Mouse (Mus musculus) heart, embryonic 13.5 days (tissue): ENCODE measurements around the gene Heatr5a. TPM values are rescaled to one million over a fixed set of nuclear protein-coding genes. Genes with fewer than 3 reads are reported as not detected.

Experiments used
- ATAC-seq: fragments of 200-750 bp; cut with Nextera tagmentation; 2 replicates; pipeline ENCODE4 v1.8.0; 2017; ENCODE audit warnings: moderate TSS enrichment; ENCODE audit not compliant: insufficient number of reproducible peaks, low FRiP score, low TSS enrichment; ENCODE audit errors: extremely low read depth
- H3K27ac ChIP-seq: fragments of 300-500 bp; sonication (generic); replicated peaks from 2 replicates; pipeline ENCODE4 v1.5.1; 2015; ENCODE audit warnings: moderate library complexity, mild to moderate bottlenecking, inconsistent platforms
- H3K27me3 ChIP-seq: fragments of 300-500 bp; sonication (generic); replicated peaks from 2 replicates; pipeline ENCODE4 v1.6.1; 2015; ENCODE audit warnings: mild to moderate bottlenecking, inconsistent platforms
- H3K36me3 ChIP-seq: fragments of 300-500 bp; sonication (generic); 2 replicates; pipeline ENCODE4 v1.6.1; 2015; ENCODE audit warnings: mild to moderate bottlenecking, inconsistent platforms
- H3K4me1 ChIP-seq: fragments of 300-500 bp; sonication (generic); 2 replicates; pipeline ENCODE4 v1.6.1; 2015; ENCODE audit warnings: inconsistent platforms
- H3K4me2 ChIP-seq: fragments of 300-500 bp; sonication (generic); 2 replicates; pipeline ENCODE4 v1.6.1; 2015; ENCODE audit warnings: inconsistent platforms, mild to moderate bottlenecking, moderate library complexity
- H3K4me3 ChIP-seq: fragments of 300-500 bp; sonication (generic); 2 replicates; pipeline ENCODE4 v1.5.1; 2015; ENCODE audit warnings: moderate library complexity, mild to moderate bottlenecking, inconsistent platforms
- H3K9ac ChIP-seq: fragments of 300-500 bp; sonication (generic); 2 replicates; pipeline ENCODE4 v1.6.1; 2015; ENCODE audit warnings: inconsistent platforms, mild to moderate bottlenecking, moderate library complexity
- H3K9me3 ChIP-seq: fragments of 300-500 bp; sonication (generic); 2 replicates; pipeline ENCODE4 v1.6.1; 2016; ENCODE audit warnings: inconsistent platforms
- WGBS: fragments of 180-500 bp; shearing (Covaris S2); methylation state at CpG from one replicate; pipeline ENCODE4 v1.1.7; 2015; ENCODE audit warnings: mixed read lengths; 5-methylcytosine and 5-hydroxymethylcytosine counted together
- polyA plus RNA-seq: library from polyadenylated mRNA; unstranded; fragments of >200 nt; fragmentation: Nextera tagmentation; extraction: Ambion mirVana; gene quantifications from 2 replicates; pipeline ENCODE4 v1.2.1, GENCODE M21; 2015

Heatr5a gene
- 7.5 and 7.6 TPM in 2 replicates for polyA plus RNA-seq

DNA sequence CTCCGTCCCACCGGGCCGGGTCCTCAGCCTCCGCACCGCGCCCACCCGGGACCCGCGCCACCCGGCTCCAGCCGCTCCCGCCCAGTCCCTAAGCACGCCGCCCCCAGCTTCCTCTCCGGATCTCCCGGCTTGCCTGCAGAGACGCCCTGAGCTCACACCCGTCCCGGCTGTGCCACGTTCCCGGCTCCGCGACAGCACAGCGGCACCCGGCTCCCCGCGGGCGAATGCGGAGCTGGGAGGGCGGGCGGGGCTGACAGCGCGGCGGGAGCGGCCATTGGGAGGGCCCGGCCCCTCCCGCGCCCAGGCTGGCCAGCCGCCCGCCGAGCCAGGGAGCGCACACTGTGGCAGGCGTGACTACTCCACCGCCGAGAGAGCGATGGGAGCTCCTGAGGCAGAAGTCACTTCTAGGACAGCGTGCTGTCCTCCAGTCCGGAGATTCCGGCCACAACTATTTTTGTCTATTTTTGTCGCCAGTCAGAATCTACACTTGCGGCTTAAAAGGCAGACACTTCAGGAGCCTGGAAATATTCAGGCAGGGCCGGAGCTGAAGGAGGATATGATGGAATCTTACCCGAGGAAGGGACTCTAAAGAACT lies at the start of gene Heatr5a:
Heatr5a (minus strand) TSS at position 252 of the 595 bp plus-strand sequence.
- Histone ChIP-seq H3K9me3 (no peaks in the 10 kb centered on the region), H3K9ac (peak within 1 kb of the TSS; percentile 95), H3K4me3 (peak within 1 kb of the TSS; percentile 85), H3K4me1 (peaks cover 17% of the 10 kb centered on the region), H3K4me2 (peak within 1 kb of the TSS; percentile 79), H3K27me3 (no peaks in the 10 kb centered on the region), H3K27ac (peak within 1 kb of the TSS; percentile 93), H3K36me3 (no peaks in the 10 kb centered on the region)
- under 1% methylated on average over 48 of the region's 53 CpGs for WGBS
- peak; percentile 88 for ATAC-seq

DNA sequence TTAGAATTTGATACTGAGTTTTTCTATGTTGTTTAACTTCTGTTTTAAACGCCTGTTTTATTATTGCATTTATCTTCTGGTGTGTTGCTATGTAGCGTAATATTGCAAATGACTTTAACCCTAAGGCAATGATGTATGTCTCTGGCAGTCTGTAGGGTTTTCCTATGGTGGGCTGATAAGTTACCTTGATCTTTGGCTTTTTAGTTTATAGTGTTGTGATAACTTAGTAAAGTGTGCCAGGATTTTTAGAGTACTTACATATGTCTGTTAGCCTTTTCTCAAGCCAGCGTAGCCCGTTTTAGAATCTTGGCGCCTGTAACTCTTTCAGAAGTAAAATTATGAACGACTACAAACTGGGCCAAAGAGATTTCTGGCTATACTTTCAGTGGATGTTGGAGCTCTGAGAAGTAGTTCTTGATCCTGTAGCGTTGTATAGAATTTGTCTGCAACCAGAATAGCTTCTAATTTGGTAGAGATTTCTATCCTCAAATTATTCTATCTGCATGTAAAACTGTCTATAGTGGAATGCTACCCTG lies 43.4 kb upstream of the Heatr5a start:
- ATAC-seq = no peak
- Histone ChIP-seq H3K27ac (no peak overlapping the region), H3K9ac (no peak overlapping the region), H3K4me2 (no peak overlapping the region), H3K36me3 (no peaks in the 10 kb centered on the region), H3K9me3 (no peaks in the 10 kb centered on the region), H3K4me3 (no peak overlapping the region), H3K4me1 (peaks cover 5% of the 10 kb centered on the region; the same call in 1 of the 2 replicates), H3K27me3 (no peaks in the 10 kb centered on the region)
- WGBS = 67% methylated on average over 7 of the region's 7 CpGs

DNA sequence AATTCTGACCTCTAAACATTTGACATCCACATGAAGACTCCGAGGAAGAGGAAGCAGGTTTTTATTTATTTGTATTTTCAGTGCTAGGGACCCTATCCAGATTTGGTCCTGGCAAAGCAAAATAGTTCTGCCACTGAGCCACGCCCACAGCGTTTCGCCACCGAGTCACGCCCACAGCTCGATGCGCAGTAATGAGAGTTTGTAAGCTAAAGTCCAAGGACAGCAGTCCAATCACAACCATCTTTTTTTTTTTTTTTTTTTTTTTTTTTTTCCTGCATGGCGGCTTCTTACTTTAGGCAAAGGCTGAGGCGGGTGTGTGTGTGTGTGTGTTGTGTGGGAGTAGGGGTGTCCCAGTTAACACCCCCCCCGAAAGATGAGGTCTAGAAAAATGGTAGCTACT lies 42.9 kb upstream of the Heatr5a start:
- Histone ChIP-seq H3K4me1 (peaks cover 5% of the 10 kb centered on the region; the same call in 1 of the 2 replicates), H3K4me2 (no peak overlapping the region), H3K4me3 (no peak overlapping the region), H3K27me3 (no peaks in the 10 kb centered on the region), H3K36me3 (no peaks in the 10 kb centered on the region), H3K9me3 (no peaks in the 10 kb centered on the region), H3K9ac (no peak overlapping the region), H3K27ac (no peak overlapping the region)
- ATAC-seq = no peak
- 77% methylated on average over 11 of the region's 11 CpGs for WGBS

DNA sequence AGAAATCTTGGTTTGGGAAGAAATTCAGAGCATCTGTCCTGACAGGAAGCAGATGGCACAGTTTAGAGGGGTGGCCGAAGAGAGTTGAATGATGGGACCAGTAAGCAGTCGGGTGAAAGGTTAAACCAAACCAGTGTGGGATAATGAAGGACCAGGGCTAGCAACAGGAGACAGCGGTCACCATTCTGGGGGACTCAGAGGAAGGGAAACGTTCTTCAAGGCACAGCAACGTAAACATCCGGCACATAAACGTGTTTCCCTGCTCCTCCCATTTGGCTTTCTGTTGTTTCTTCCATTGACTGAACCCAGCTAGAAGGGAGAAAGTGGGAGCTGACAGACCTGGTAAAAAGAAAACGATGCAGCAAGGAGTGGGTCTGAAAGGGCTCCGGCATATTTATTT lies 42.2 kb upstream of the Heatr5a start:
- Histone ChIP-seq H3K27ac (no peak overlapping the region), H3K9me3 (no peaks in the 10 kb centered on the region), H3K4me1 (peaks cover 5% of the 10 kb centered on the region; the same call in 1 of the 2 replicates), H3K27me3 (no peaks in the 10 kb centered on the region), H3K9ac (no peak overlapping the region), H3K4me3 (no peak overlapping the region), H3K4me2 (no peak overlapping the region), H3K36me3 (no peaks in the 10 kb centered on the region)
- WGBS = 48% methylated on average over 9 of the region's 9 CpGs
- ATAC-seq = no peak

DNA sequence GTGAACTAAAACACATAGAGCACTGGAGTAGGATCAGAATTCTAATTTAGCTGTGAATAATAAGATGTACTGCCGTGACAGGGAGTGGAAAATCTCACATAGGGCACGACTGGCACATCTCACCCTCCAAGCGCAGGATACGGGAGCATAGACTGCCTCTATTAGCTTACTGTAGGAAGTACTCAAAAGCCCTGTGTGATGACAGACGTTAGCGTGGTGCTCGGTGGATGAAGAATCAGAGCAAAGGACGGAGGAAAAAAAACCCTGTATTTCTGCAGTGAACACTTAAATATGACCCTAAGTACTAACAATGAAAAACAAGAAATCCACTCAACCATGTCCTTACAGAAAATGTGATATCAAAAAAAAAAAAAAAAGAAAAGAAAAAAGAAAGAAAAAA lies 41.0 kb upstream of the Heatr5a start:
- Histone ChIP-seq H3K4me2 (peak overlapping the region; percentile 9; the same call in 1 of the 2 replicates), H3K4me3 (no peak overlapping the region), H3K9me3 (no peaks in the 10 kb centered on the region), H3K27me3 (no peaks in the 10 kb centered on the region), H3K4me1 (peaks cover 5% of the 10 kb centered on the region; the same call in 1 of the 2 replicates), H3K36me3 (no peaks in the 10 kb centered on the region), H3K9ac (no peak overlapping the region), H3K27ac (no peak overlapping the region)
- no peak for ATAC-seq
- WGBS = 40% methylated on average over 8 of the region's 8 CpGs

DNA sequence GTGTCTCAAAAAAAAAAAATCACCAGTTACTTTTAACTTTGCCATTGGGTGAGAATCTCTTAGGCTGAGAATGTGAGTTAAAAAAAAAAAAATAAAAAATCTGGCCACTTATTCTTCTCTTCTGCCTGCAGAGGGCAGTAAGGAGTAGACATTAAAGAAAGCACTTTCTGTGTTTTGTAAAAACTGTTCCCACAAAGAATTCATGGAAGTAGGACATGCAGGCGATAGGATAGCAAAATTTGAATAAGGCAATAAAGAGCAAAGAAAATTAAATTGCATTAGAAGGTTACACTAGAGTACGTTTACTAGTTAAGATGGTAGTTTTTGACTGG lies 39.5 kb upstream of the Heatr5a start:
- H3K4me3 ChIP-seq = no peak overlapping the region
- H3K36me3 ChIP-seq = no peaks in the 10 kb centered on the region
- H3K4me2 ChIP-seq = no peak overlapping the region
- peaks cover 12% of the 10 kb centered on the region for H3K4me1 ChIP-seq
- no peaks in the 10 kb centered on the region for H3K9me3 ChIP-seq
- H3K27ac ChIP-seq = no peak overlapping the region
- 71% methylated on average over 2 of the region's 2 CpGs for WGBS
- no peak overlapping the region for H3K9ac ChIP-seq
- H3K27me3 ChIP-seq = no peaks in the 10 kb centered on the region
- no peak for ATAC-seq

DNA sequence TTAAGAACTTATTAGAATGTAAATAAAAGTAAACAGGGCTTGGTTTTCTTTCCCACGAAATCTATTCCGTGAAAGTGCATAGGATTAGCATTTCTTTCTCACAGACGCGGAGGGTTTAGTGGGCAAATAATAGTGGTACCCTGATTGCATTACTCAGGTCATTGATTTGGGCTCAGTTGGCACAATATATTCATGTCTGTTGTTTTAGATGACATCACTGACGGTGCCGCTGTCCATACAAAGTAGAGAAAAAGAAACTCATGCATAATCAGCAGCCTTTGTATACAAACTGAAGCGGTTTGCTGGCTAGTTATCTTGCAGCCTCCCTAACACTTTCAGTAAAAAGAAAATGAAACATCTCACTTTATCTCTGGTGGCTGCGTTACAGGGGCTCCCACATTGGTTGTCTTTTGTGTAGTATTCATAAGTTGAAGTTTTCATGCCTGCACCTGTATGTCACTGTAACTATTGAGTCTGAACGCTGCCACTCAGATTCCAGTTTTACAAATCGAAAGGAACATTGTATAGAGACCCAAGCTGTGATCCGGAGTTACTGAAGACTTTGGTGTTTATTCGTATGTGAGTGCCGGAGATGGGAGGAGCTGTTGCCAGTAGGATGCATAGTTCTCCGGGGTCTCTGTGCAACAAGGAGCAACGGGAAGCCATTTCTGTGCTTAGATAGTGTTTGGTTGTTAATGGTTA lies 39.0 kb upstream of the Heatr5a start:
- 0 out of 2 replicates have a peak overlapping the region, but pooled peaks have one; percentile 7 for H3K4me2 ChIP-seq
- no peak overlapping the region for H3K9ac ChIP-seq
- peaks cover 14% of the 10 kb centered on the region for H3K4me1 ChIP-seq
- H3K27ac ChIP-seq = no peak overlapping the region
- 68% methylated on average over 15 of the region's 15 CpGs for WGBS
- H3K4me3 ChIP-seq = no peak overlapping the region
- ATAC-seq = no peak
- H3K36me3 ChIP-seq = no peaks in the 10 kb centered on the region
- no peaks in the 10 kb centered on the region for H3K9me3 ChIP-seq
- no peaks in the 10 kb centered on the region for H3K27me3 ChIP-seq

DNA sequence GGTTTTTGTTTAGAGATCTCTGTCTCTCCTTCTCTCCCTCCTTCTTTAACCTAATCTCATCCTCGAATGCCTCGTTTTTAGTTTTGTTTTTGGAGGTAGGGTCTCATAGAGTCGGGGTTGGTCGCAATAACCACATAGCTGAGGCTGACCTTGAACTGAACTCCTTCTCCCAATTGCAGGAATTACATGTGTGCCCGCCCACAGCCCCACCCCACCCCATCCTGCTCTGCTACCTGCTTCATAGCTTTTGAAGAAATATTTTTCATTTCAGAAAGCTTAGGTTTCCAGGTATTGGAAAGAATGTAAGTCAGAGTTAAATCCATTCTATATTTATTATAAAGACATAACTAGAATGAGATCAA lies 35.5 kb upstream of the Heatr5a start:
- Histone ChIP-seq H3K9me3 (no peaks in the 10 kb centered on the region), H3K27me3 (no peaks in the 10 kb centered on the region), H3K36me3 (peaks cover 10% of the 10 kb centered on the region), H3K4me1 (peaks cover 9% of the 10 kb centered on the region), H3K9ac (peak overlapping the region; percentile 90), H3K4me2 (peak overlapping the region; percentile 82), H3K27ac (0 out of 2 replicates have a peak overlapping the region, but pooled peaks have one; percentile 10), H3K4me3 (peak overlapping the region; percentile 87)
- WGBS = 46% methylated on average over 5 of the region's 5 CpGs
- 0 out of 2 replicates have a peak, but pooled peaks have one; percentile 20 for ATAC-seq

DNA sequence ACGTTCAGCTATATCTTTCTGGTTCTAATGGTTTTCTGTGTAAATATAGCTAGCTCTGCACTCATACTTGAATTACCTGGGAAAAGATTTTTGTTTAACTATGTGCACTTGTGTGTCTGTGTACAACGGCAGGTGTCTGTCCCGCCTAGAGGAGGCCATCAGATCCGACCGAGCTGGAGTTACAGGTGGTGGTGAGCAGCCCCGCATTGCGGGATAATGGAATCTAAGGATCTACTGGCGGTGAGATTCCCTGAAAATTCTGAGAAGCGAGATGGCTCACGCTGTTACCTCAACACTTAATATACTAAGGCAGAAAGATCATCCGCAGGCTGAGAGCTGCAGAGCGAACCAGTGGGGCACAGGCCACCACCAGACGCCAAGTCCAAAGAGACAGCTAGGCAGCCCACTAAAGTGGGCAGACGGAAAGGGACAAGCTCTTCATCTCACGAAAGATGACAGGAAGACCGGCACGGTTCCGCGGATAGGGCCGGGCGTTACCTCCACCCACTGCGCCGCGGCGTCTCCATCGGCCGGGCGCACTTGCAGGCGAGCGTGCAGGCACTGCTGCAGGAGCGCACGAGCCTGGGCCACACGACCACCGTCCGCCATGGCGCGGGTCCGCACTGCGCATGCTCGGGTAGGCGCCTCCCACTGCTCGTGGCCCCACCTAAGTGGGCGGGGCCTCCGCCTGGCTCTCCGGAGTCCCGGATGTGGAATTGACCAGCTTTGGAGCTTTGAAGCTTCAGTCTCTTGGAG lies 34.9 kb upstream of the Heatr5a start, which contains the start of gene Dtd2:
Dtd2 (minus strand) TSS at position 625 of the 756 bp plus-strand sequence.
- peak within 1 kb of the TSS; percentile 82 for H3K4me2 ChIP-seq
- peak within 1 kb of the TSS; percentile 78 for H3K27ac ChIP-seq
- peak; percentile 93 for ATAC-seq
- H3K27me3 ChIP-seq = no peaks in the 10 kb centered on the region
- peak within 1 kb of the TSS; percentile 87 for H3K4me3 ChIP-seq
- H3K9ac ChIP-seq = peak within 1 kb of the TSS; percentile 90
- no peaks in the 10 kb centered on the region for H3K9me3 ChIP-seq
- H3K36me3 ChIP-seq = peaks cover 10% of the 10 kb centered on the region
- WGBS = 2% methylated on average over 46 of the region's 46 CpGs
- H3K4me1 ChIP-seq = peaks cover 13% of the 10 kb centered on the region

DNA sequence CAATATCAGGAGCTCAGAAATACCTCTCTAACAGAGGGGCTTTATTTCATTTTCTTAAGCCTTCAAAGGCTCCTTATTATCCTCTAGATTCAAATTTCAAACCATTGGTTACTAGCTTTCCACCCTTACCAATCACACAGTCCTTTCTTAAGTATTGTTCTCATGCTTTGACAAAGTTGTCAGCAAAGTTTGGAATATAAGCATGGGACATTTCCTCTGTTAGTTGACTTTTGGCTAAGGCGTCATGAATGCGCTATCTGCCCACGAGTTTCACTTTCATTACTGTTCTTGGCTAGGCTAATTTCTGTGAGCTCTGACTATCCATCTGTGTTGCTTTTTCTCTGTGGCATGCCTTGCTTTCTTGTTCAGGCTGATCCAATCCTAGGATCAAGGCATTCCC lies 31.6 kb upstream of the Heatr5a start:
- no peak overlapping the region for H3K4me2 ChIP-seq
- no peaks in the 10 kb centered on the region for H3K27me3 ChIP-seq
- peaks cover 13% of the 10 kb centered on the region for H3K4me1 ChIP-seq
- peaks cover 34% of the 10 kb centered on the region for H3K36me3 ChIP-seq
- ATAC-seq = no peak
- WGBS = 89% methylated on average over 3 of the region's 3 CpGs
- H3K4me3 ChIP-seq = no peak overlapping the region
- no peak overlapping the region for H3K27ac ChIP-seq
- no peak overlapping the region for H3K9ac ChIP-seq
- no peaks in the 10 kb centered on the region for H3K9me3 ChIP-seq

DNA sequence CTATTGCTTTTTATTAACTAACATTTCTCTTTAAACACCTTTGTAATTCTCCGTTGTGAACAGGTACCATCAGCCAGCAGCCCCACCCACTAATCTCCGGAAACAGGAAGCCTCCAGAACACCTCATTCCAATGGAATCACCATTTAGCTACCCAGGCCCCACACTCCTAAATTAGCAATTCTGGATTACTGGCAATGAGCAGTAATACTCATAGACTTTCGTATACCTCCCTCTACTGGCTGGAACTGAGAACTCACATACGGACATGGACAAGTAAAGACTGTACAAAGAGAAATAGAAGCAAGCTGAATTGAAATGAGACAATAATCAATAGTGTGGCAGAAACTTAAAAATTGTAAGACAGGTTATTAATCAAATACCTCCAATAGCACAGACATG lies 30.4 kb upstream of the Heatr5a start:
- H3K36me3 ChIP-seq = peaks cover 46% of the 10 kb centered on the region
- WGBS = 20% methylated on average over 4 of the region's 4 CpGs
- H3K4me1 ChIP-seq = peaks cover 9% of the 10 kb centered on the region
- no peaks in the 10 kb centered on the region for H3K27me3 ChIP-seq
- H3K4me2 ChIP-seq = no peak overlapping the region
- H3K27ac ChIP-seq = no peak overlapping the region
- ATAC-seq = no peak
- no peak overlapping the region for H3K4me3 ChIP-seq
- H3K9me3 ChIP-seq = no peaks in the 10 kb centered on the region
- H3K9ac ChIP-seq = no peak overlapping the region
